Mouse (Mus musculus) gastrocnemius, adult 2 months (tissue): ENCODE measurements around the gene Tle4. TPM values are rescaled to one million over a fixed set of nuclear protein-coding genes. Genes with fewer than 3 reads are reported as not detected.
A peak's percentile ranks its signal among the peaks of the same experiment; 100 is the strongest.

Experiments
- DNase-seq: peaks from one replicate; pipeline ENCODE4 v3.0.0; 2022
- H3K27ac ChIP-seq: fragments of 200-600 bp; 2 replicates; pipeline ENCODE4 v1.8.1; 2022; ENCODE audit warnings: mild to moderate bottlenecking
- H3K4me3 ChIP-seq: fragments of 200-600 bp; 2 replicates; pipeline ENCODE4 v1.8.1; 2022; ENCODE audit warnings: mild to moderate bottlenecking, moderate library complexity
- CTCF ChIP-seq: fragments of 200-600 bp; IDR thresholded peaks from 2 replicates; pipeline ENCODE4 v1.8.1; 2022; ENCODE audit warnings: antibody characterized with exemption, mild to moderate bottlenecking, moderate library complexity
- intact Hi-C: fragments of 180-260 bp; cut with DNase I; formaldehyde crosslinking; loops from one replicate; pipeline ENCODE4 v1.15.1; 2025
- total RNA-seq, 2 experiments: library from RNA; stranded (reverse); gene quantifications; 2 replicates each; pipeline ENCODE4 v1.2.3; 2021

The Tle4 gene
- total RNA-seq, 2 experiments from 2014 or later: 17.8 to 20.8 TPM

GRCm38 (mm10) chr19:14453486-14453885 lies 144.4 kb downstream of the Tle4 start:
- DNase-seq: no peak
- TF ChIP-seq CTCF: no peak
- Histone ChIP-seq H3K27ac (no peak overlapping the region), H3K4me3 (no peak overlapping the region)
- intact Hi-C loops: loop anchor here (5.0 kb wide), 1 partner anchor 144 kb away; the partner anchor contains the start of gene Tle4

DNA sequence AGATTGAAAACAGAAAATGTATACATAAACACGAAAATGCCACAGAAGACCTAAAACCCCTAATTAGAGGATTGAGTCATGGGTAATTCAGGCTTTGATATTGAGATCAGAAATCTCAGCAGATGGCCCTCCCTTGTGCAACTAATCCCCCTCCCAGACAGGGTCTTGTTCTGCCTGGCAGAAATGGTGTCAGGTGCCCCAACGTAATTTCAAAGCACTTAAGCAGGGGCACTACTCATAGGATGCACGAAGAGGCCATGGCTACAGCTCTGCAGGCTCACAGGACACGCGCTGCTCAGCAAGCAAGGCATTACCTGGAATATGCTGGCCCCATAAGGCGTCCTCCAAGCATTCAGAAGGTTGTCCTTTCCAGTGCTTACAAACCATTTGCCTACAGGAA lies 146.5 kb downstream of the Tle4 start:
- Histone ChIP-seq H3K27ac (no peak overlapping the region), H3K4me3 (no peak overlapping the region)
- TF ChIP-seq CTCF: no peak
- no peak for DNase-seq
- intact Hi-C loops: loop anchor here (5.0 kb wide), 1 partner anchor 146 kb away; the partner anchor contains the start of gene Tle4

- peak; percentile 35 for DNase-seq
These were observed 148.1 kb downstream of the Tle4 start for GRCm38 (mm10) chr19:14449738-14450137.

DNA sequence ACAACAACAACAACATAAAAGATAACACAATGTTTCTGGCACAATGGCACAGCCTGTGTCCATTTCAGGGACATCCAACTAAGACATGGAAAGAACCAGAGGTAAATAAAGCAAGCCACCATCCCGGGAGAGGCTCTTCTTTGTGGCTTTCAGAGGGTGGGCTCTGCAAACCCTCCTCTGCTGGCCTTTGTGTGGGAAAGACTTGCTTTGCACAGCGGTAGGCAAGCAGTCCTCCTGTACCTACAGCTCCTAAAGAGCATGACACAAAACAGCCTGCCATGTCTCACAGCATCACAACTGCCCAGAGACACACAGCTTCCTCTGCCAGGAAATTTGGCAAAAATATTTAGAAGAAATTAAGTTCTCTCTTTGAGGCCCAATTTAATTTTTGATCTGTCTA lies 149.3 kb downstream of the Tle4 start:
- no peak overlapping the region for H3K27ac ChIP-seq
- H3K4me3 ChIP-seq: no peak overlapping the region
- intact Hi-C loops: no loop called here
- DNase-seq: no peak
- TF ChIP-seq CTCF: no peak

More at GRCm38 (mm10) chr19:14449738-14450137, 148.1 kb downstream of the Tle4 start:
- Histone ChIP-seq H3K27ac (no peak overlapping the region), H3K4me3 (no peak overlapping the region)
- peak; percentile 60 for TF ChIP-seq CTCF
- intact Hi-C loops: loop anchor here (5.0 kb wide), 1 partner anchor 148 kb away; the partner anchor contains the start of gene Tle4

- no peak overlapping the region for H3K4me3 ChIP-seq
- no peak for TF ChIP-seq CTCF
- intact Hi-C loops: no loop called here
These were observed 150.4 kb downstream of the Tle4 start for GRCm38 (mm10) chr19:14447474-14447873.

GRCm38 (mm10) chr19:14441861-14442260 lies 156.0 kb downstream of the Tle4 start:
- intact Hi-C loops: no loop called here
- Histone ChIP-seq H3K4me3 (no peak overlapping the region), H3K27ac (no peak overlapping the region)
- no peak for DNase-seq
- TF ChIP-seq CTCF: no peak

More at GRCm38 (mm10) chr19:14447474-14447873, 150.4 kb downstream of the Tle4 start:
- no peak overlapping the region for H3K27ac ChIP-seq
- no peak for DNase-seq

GRCm38 (mm10) chr19:14437226-14437625 lies 160.6 kb downstream of the Tle4 start:
- H3K27ac ChIP-seq: no peak overlapping the region
- intact Hi-C loops: no loop called here
- TF ChIP-seq CTCF: no peak
- no peak overlapping the region for H3K4me3 ChIP-seq
- no peak for DNase-seq

DNA sequence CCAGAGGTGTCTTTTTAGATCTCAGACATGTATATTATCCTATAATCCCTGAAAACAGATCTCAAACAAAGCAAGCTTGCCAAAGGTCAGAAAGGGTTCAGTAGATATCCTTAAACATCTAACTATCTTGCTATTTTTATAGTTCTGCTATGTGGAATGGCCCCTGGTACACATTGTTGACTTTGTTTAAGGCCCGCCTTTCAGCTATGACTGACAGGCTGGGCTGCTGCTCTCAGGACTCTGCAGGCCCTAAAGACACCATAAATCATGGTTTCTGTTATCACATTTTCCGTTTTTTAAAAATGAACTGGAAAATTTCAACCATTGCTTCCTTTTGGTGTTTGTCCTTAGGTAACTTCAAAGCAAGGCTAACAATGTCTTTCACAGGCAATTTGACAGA lies 161.3 kb downstream of the Tle4 start:
- no peak overlapping the region for H3K27ac ChIP-seq
- TF ChIP-seq CTCF: no peak
- H3K4me3 ChIP-seq: no peak overlapping the region
- DNase-seq: no peak
- intact Hi-C loops: no loop called here

DNA sequence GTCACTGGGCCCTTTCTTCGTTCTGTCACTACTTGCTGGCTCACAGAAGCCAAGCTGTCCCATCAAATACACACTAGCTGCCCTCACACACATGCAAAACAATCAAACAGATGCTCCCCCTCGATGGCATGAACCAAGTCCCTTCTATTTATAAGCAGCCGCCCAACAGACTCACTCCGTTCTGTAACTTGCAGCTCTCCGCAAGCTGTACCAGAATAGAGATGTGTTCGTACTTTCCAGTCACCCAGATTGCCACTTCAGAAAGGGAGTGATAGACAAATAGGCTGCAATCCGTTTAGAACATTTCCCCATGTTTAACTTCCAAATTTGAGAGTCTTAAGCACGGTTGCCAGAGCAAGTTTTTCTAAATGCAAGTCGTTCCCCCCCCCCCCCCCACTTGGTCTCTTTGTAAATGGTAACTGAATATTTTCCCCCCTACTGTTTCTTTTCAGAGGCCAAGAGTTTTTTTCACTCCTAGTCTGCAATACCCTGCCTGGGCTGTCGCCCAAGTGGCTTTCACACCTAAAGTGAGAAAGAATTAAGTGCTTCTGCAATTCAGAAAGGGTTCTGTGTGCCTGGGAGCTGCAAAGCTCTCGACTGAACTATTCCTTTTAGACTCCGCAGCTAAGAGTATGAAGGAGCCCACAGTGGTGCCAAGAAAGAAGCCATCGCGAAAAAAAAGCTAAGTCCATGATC lies 162.0 kb downstream of the Tle4 start:
- TF ChIP-seq CTCF: no peak
- DNase-seq: no peak
- intact Hi-C loops: no loop called here
- no peak overlapping the region for H3K27ac ChIP-seq
- no peak overlapping the region for H3K4me3 ChIP-seq

DNA sequence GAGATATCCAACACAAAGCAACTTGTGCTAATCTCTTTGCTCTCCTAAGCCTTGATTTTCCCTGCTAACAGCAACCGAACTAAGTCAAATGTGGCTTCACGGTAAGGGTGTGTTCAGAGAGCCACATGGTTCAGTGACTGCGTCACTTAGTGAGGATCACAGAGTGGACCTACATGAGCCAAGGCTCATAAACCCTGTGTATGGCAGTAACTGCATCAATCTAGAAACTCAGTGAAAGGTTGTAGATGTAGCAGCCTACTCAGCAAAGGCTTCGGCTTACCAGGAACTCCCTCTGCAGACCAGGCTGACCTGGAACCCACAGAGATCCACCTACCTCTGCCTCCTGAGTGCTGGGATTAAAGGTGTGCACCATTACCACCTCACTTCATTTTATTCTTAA lies 164.0 kb downstream of the Tle4 start:
- intact Hi-C loops: no loop called here
- no peak overlapping the region for H3K4me3 ChIP-seq
- DNase-seq: no peak
- no peak for TF ChIP-seq CTCF
- H3K27ac ChIP-seq: no peak overlapping the region

- no peak for DNase-seq
- Histone ChIP-seq H3K4me3 (no peak overlapping the region), H3K27ac (no peak overlapping the region)
- TF ChIP-seq CTCF: no peak
- intact Hi-C loops: no loop called here
These were observed 165.4 kb downstream of the Tle4 start for GRCm38 (mm10) chr19:14432436-14432835.

DNA sequence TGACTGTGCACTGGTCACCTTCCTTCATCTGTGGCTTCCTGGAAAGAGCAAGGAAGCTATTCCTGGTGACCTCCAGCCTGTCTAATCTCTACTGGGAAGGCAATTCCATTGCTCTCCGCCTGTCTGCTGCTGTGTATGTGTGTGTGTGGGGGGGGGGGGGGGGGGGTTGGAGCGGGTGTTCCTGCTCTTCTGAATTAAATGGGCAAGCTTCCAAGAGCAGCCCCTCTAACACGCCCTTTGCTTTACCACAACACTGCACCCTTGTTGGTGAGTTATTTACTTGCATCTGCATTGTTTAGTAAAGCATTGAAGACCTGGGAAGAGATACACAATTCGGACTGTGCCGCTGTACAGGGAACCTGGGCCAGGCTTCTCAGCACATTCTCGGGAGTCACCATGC lies 170.9 kb downstream of the Tle4 start:
- intact Hi-C loops: no loop called here
- no peak for TF ChIP-seq CTCF
- DNase-seq: no peak
- no peak overlapping the region for H3K27ac ChIP-seq
- H3K4me3 ChIP-seq: no peak overlapping the region

DNA sequence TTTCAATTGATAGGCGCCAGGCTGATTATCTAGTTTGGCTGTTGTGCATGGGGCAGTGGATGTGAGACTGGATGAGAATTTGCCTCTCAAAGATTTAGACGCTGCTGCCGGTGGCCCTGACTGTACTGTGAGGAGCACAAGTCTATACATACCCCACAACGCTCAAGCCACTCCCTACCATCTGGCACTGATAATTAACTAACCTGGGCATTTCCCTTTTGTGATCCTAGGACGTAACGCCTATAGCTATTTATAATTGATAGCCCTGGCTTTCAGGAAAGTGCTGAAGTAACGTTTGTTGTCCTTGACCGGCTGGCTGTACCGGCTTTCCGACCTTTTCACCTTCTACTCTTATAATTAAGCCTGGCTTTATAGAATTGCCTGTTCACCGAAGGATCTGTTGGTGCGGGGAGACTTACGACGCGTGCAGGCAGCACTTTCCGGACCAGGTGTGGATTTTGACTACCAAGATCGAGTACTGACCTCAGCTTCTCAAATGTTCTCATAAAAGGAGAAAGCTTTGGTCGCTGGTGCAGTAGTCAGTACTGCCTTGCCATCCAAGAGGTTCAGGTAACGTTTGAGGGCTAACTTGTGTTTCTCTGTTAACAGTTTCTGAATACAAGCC lies 171.5 kb downstream of the Tle4 start:
- H3K27ac ChIP-seq: no peak overlapping the region
- no peak overlapping the region for H3K4me3 ChIP-seq
- no peak for TF ChIP-seq CTCF
- DNase-seq: no peak
- intact Hi-C loops: no loop called here

- H3K27ac ChIP-seq: no peak overlapping the region
- intact Hi-C loops: no loop called here
- DNase-seq: no peak
- no peak overlapping the region for H3K4me3 ChIP-seq
- TF ChIP-seq CTCF: no peak
These were observed 172.7 kb downstream of the Tle4 start for GRCm38 (mm10) chr19:14425122-14425521.
